Mouse (Mus musculus) kidney, adult 9 months (tissue): ENCODE results near the gene Gprc5d.
A peak's percentile ranks its signal among the peaks of the same experiment; 100 is the strongest.

Experiments
- DNase-seq: peaks from one replicate; pipeline ENCODE4 v3.0.0; 2022

Gene Gprc5d

GRCm38 (mm10) chr6:135118183-135118582 is at the start of gene Gprc5d:
Gprc5d (minus strand) TSS chr6:135118283.
- DNase-seq = no peak

GRCm38 (mm10) chr6:135166712-135167111 is 48.6 kb upstream of the Gprc5d start:
- no peak for DNase-seq

- DNase-seq = no peak
These were observed 48.2 kb upstream of the Gprc5d start for GRCm38 (mm10) chr6:135166262-135166661.

- no peak for DNase-seq
These were observed 47.6 kb upstream of the Gprc5d start for GRCm38 (mm10) chr6:135165706-135166105.

- DNase-seq = peak; percentile 58
These were observed 47.1 kb upstream of the Gprc5d start for GRCm38 (mm10) chr6:135165191-135165590.

GRCm38 (mm10) chr6:135162861-135163260 is 44.8 kb upstream of the Gprc5d start:
- no peak for DNase-seq

GRCm38 (mm10) chr6:135162311-135162710 is 44.2 kb upstream of the Gprc5d start:
- no peak for DNase-seq

- DNase-seq = no peak
These were observed 43.3 kb upstream of the Gprc5d start for GRCm38 (mm10) chr6:135161356-135161755.

GRCm38 (mm10) chr6:135158509-135158908 is 40.4 kb upstream of the Gprc5d start:
- DNase-seq = no peak

GRCm38 (mm10) chr6:135157496-135157895 is 39.4 kb upstream of the Gprc5d start:
- no peak for DNase-seq

GRCm38 (mm10) chr6:135156597-135156996 is 38.5 kb upstream of the Gprc5d start:
- DNase-seq = no peak

GRCm38 (mm10) chr6:135153719-135154118 is 35.6 kb upstream of the Gprc5d start:
- no peak for DNase-seq

GRCm38 (mm10) chr6:135150311-135150710 is 32.2 kb upstream of the Gprc5d start:
- no peak for DNase-seq

- no peak for DNase-seq
These were observed 31.6 kb upstream of the Gprc5d start for GRCm38 (mm10) chr6:135149722-135150121.

GRCm38 (mm10) chr6:135149175-135149574 is 31.1 kb upstream of the Gprc5d start:
- no peak for DNase-seq

GRCm38 (mm10) chr6:135148506-135148905 is 30.4 kb upstream of the Gprc5d start:
- peak; percentile 43 for DNase-seq

- DNase-seq = no peak
These were observed 27.9 kb upstream of the Gprc5d start for GRCm38 (mm10) chr6:135145976-135146375.

- peak; percentile 21 for DNase-seq
These were observed 26.4 kb upstream of the Gprc5d start for GRCm38 (mm10) chr6:135144516-135144915.

GRCm38 (mm10) chr6:135143151-135143550 is 25.1 kb upstream of the Gprc5d start:
- DNase-seq = no peak

- DNase-seq = no peak
These were observed 23.5 kb upstream of the Gprc5d start for GRCm38 (mm10) chr6:135141451-135142147.

- no peak for DNase-seq
These were observed 20.7 kb upstream of the Gprc5d start for GRCm38 (mm10) chr6:135138746-135139145.

GRCm38 (mm10) chr6:135138207-135138606 is 20.1 kb upstream of the Gprc5d start:
- DNase-seq = no peak

- no peak for DNase-seq
These were observed 19.7 kb upstream of the Gprc5d start for GRCm38 (mm10) chr6:135137736-135138135.

GRCm38 (mm10) chr6:135136439-135137161 is 18.5 kb upstream of the Gprc5d start:
- DNase-seq = no peak
